Mouse (Mus musculus): ENCODE results near the gene Slfn8. TPM values are rescaled to one million over a fixed set of nuclear protein-coding genes. Genes with fewer than 3 reads are reported as not detected.
"Not testable (repeated sequence)": the region's sequence is repeated elsewhere in the genome, so short reads cannot be mapped to it uniquely, and the experiment has no call there.

Slfn8 gene
- polyA plus RNA-seq, 1 experiment from 2014 or later = 0.19 TPM

DNA sequence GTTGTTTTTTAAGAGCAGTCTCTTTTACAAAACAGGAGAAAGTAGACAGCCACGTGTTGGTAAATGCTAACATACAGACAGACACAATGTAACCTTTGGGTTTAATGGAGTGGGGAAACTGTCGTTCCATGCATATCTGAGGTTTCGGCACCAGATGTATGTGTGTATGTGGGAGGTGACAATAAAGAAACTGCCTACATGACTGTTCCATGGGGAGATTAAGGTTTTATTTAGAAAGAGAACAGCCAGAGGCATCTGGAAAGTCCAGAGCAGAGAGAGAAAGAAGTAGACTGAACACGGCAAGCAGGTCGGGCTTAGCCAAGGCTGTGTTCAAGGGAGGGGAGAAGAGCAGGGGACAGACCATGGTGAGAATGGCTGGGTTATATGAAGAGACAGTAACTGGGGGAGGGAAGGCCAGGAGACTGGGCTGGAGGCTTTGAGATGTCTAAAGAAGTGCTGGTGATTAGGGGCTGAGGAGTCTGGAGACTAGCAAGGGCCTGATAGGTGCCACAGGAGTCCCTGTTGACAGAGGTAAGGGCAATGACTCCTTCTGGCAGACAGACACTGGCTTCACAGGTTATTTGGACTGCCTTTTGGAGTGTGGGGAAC is 39.9 kb upstream of the Slfn8 start:
- no peak overlapping the region for H3K4me2 ChIP-seq (ENCODE audit: low read depth)
- H3K27ac ChIP-seq (ENCODE audit: low read depth, low read length) = no peak overlapping the region
- 81% methylated on average over 5 of the region's 5 CpGs for WGBS
- H3K36me3 ChIP-seq (ENCODE audit: control insufficient read depth, insufficient read depth, low read length) = no peaks in the 10 kb centered on the region
- no peaks in the 10 kb centered on the region for H3K4me1 ChIP-seq (ENCODE audit: control insufficient read depth, insufficient read depth, low read length)
- H3K27me3 ChIP-seq (ENCODE audit: control insufficient read depth, insufficient read depth, low read length) = no peaks in the 10 kb centered on the region
- no peak overlapping the region for H3K4me3 ChIP-seq (ENCODE audit: low read depth, low read length)
- no peak overlapping the region for H3K9ac ChIP-seq (ENCODE audit: low read length)
- no peak for DNase-seq (ENCODE audit: low spot score)
- ATAC-seq (ENCODE audit: insufficient read depth, low FRiP score, low TSS enrichment) = no peak
- no peaks in the 10 kb centered on the region for H3K9me3 ChIP-seq (ENCODE audit: control insufficient read depth, low read length)

DNA sequence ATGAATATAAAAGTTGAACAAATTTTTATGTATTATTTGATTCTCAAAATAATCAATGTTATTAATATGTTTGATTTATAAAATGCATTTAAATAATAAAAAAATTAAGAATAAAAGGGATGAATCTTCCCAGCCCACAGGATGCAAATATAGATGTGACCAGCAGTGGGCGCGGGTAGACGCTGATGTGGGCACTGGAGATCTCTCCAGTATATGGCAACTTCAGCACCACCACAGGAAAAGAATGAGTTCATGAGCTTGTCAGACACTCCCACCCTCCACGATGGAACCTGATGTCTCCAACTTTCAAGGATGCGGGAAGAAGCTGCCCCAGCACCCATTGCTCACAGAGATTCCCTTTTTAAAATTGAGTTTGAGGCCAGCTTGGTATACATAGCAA is 37.3 kb upstream of the Slfn8 start:
- Histone ChIP-seq H3K27ac (ENCODE audit: low read depth, low read length) (no peak overlapping the region), H3K4me3 (ENCODE audit: low read depth, low read length) (no peak overlapping the region), H3K4me1 (ENCODE audit: control insufficient read depth, insufficient read depth, low read length) (no peaks in the 10 kb centered on the region), H3K36me3 (ENCODE audit: control insufficient read depth, insufficient read depth, low read length) (no peaks in the 10 kb centered on the region), H3K27me3 (ENCODE audit: control insufficient read depth, insufficient read depth, low read length) (no peaks in the 10 kb centered on the region), H3K9ac (ENCODE audit: low read length) (no peak overlapping the region), H3K4me2 (ENCODE audit: low read depth) (no peak overlapping the region), H3K9me3 (ENCODE audit: control insufficient read depth, low read length) (no peaks in the 10 kb centered on the region)
- ATAC-seq (ENCODE audit: insufficient read depth, low FRiP score, low TSS enrichment) (no peak), DNase-seq (ENCODE audit: low spot score) (peak; percentile 64)
- 8% methylated on average over 5 of the region's 5 CpGs for WGBS

DNA sequence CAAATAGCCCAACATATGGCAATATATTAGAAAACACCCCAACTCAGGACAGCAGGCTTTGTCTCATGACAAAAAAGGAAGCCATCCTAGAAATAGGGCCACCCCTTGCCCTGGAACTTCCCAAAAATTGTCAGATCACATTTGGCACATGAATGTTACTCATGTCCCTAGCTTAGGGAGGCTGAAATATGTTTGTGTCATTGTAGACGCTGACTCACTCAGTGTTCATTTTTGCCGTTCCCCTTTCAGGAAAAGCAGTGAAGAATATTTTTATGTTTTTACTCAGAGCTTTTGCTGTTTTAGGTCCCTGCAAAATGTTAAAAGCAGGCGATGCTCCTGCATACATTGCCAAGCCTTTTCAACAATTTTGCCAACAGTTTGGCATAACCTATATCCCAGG is 25.0 kb upstream of the Slfn8 start:
- no peak overlapping the region for H3K4me2 ChIP-seq (ENCODE audit: low read depth)
- 76% methylated on average over 3 of the region's 3 CpGs for WGBS
- no peaks in the 10 kb centered on the region for H3K36me3 ChIP-seq (ENCODE audit: control insufficient read depth, insufficient read depth, low read length)
- H3K4me1 ChIP-seq (ENCODE audit: control insufficient read depth, insufficient read depth, low read length) = no peaks in the 10 kb centered on the region
- no peak overlapping the region for H3K9ac ChIP-seq (ENCODE audit: low read length)
- no peaks in the 10 kb centered on the region for H3K9me3 ChIP-seq (ENCODE audit: control insufficient read depth, low read length)
- ATAC-seq (ENCODE audit: insufficient read depth, low FRiP score, low TSS enrichment) (no peak), DNase-seq (ENCODE audit: low spot score) (no peak)
- H3K4me3 ChIP-seq (ENCODE audit: low read depth, low read length) = no peak overlapping the region
- no peak overlapping the region for H3K27ac ChIP-seq (ENCODE audit: low read depth, low read length)
- H3K27me3 ChIP-seq (ENCODE audit: control insufficient read depth, insufficient read depth, low read length) = no peaks in the 10 kb centered on the region

DNA sequence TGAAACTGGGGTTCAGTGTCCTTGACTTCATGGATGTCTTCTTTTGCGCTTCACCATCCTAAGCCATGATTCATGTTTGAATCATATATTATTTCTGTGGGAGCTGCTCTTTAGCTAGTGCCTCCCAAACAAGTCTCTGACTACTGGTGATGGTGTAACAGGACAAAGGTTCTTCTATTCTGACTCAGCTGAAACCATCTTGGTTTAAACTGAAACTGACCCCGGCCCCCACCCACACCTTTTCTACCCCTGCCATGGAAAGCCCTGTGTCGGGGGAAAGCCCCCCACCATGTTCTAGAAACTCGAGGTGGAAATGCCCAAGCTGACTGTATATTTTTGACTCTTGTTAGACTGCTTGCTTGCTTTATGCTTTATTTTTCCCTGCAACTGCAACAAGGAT is 23.3 kb upstream of the Slfn8 start:
- 81% methylated on average over 4 of the region's 4 CpGs for WGBS
- Histone ChIP-seq H3K9ac (ENCODE audit: low read length) (no peak overlapping the region), H3K9me3 (ENCODE audit: control insufficient read depth, low read length) (no peaks in the 10 kb centered on the region), H3K36me3 (ENCODE audit: control insufficient read depth, insufficient read depth, low read length) (no peaks in the 10 kb centered on the region), H3K27ac (ENCODE audit: low read depth, low read length) (no peak overlapping the region), H3K4me1 (ENCODE audit: control insufficient read depth, insufficient read depth, low read length) (no peaks in the 10 kb centered on the region), H3K4me2 (ENCODE audit: low read depth) (no peak overlapping the region), H3K4me3 (ENCODE audit: low read depth, low read length) (no peak overlapping the region), H3K27me3 (ENCODE audit: control insufficient read depth, insufficient read depth, low read length) (0 out of 2 replicates have a peak, but pooled peaks cover 3% of the 10 kb centered on the region)
- no peak for ATAC-seq (ENCODE audit: insufficient read depth, low FRiP score, low TSS enrichment)
- no peak for DNase-seq (ENCODE audit: low spot score)

DNA sequence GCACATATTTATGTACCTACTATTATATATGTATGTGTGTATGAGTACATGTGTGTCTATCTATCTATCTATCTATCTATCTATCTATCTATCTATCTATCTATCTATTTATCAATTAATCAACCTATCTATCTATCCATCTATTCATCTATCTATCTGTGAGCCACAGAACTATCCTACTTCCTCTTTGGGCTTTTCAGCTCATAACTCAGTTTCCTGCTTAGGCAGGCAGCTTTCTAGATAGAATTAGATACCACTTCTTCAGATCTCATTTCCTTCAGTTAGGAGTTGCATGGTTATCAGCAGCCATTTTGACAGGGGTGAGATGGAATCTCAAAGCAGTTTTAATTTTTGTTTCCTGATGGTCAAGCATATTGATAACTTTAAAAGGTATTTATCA is 20.4 kb upstream of the Slfn8 start:
- Histone ChIP-seq H3K9me3 (ENCODE audit: control insufficient read depth, low read length) (no peaks in the 10 kb centered on the region), H3K4me3 (ENCODE audit: low read depth, low read length) (no peak overlapping the region), H3K27ac (ENCODE audit: low read depth, low read length) (no peak overlapping the region), H3K27me3 (ENCODE audit: control insufficient read depth, insufficient read depth, low read length) (0 out of 2 replicates have a peak, but pooled peaks cover 3% of the 10 kb centered on the region), H3K36me3 (ENCODE audit: control insufficient read depth, insufficient read depth, low read length) (no peaks in the 10 kb centered on the region), H3K4me1 (ENCODE audit: control insufficient read depth, insufficient read depth, low read length) (no peaks in the 10 kb centered on the region), H3K4me2 (ENCODE audit: low read depth) (no peak overlapping the region), H3K9ac (ENCODE audit: low read length) (no peak overlapping the region)
- ATAC-seq (ENCODE audit: insufficient read depth, low FRiP score, low TSS enrichment) = no peak
- no peak for DNase-seq (ENCODE audit: low spot score)

DNA sequence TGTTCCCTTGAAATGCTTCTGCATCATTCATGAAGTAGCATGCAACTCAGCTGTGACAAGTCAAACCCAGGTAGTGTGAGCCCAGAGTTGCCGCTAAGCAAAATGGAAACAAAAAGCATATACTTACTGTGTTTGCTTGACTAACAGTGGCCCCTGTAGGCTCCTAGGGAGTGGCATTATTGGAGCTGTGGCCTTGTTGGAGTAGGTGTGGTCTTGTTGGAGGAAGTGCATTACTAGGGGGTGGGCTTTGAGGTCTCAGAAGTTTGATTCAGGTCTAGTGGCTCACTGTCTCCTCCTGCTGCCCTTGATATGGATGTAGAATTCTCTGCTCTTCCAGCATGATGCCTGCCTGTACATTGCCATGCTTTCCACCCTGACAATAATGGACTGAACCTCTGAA is 19.7 kb upstream of the Slfn8 start:
- H3K27me3 ChIP-seq (ENCODE audit: control insufficient read depth, insufficient read depth, low read length) = 0 out of 2 replicates have a peak, but pooled peaks cover 3% of the 10 kb centered on the region
- H3K36me3 ChIP-seq (ENCODE audit: control insufficient read depth, insufficient read depth, low read length) = no peaks in the 10 kb centered on the region
- no peak overlapping the region for H3K27ac ChIP-seq (ENCODE audit: low read depth, low read length)
- H3K4me1 ChIP-seq (ENCODE audit: control insufficient read depth, insufficient read depth, low read length) = no peaks in the 10 kb centered on the region
- H3K9me3 ChIP-seq (ENCODE audit: control insufficient read depth, low read length) = no peaks in the 10 kb centered on the region
- WGBS = 26% methylated on average over 1 of the region's 1 CpGs
- no peak overlapping the region for H3K4me3 ChIP-seq (ENCODE audit: low read depth, low read length)
- H3K9ac ChIP-seq (ENCODE audit: low read length) = no peak overlapping the region
- ATAC-seq (ENCODE audit: insufficient read depth, low FRiP score, low TSS enrichment) (no peak), DNase-seq (ENCODE audit: low spot score) (no peak)
- H3K4me2 ChIP-seq (ENCODE audit: low read depth) = no peak overlapping the region

DNA sequence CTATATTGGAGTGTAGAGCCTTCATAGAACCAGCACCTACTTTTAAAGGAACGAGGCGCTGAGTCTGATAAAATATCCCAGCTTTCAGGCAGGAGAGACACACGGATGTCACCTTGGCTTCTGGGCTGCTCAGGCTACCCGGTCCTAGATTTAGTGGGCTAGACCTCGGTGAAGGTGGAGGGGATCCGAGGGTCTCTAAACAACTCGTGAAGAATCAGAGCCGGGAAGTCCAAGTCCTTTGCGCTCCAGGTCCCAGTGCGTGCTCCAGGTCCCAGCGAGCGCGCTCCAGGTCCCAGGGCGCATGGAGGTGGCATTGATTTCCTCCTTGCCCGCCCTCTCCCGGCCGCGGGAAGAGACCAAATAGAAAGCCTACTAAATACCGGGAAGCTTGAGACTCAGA is 19.2 kb upstream of the Slfn8 start:
- H3K4me2 ChIP-seq (ENCODE audit: low read depth) = no peak overlapping the region
- DNase-seq (ENCODE audit: low spot score) = no peak
- WGBS = 11% methylated on average over 19 of the region's 19 CpGs

DNA sequence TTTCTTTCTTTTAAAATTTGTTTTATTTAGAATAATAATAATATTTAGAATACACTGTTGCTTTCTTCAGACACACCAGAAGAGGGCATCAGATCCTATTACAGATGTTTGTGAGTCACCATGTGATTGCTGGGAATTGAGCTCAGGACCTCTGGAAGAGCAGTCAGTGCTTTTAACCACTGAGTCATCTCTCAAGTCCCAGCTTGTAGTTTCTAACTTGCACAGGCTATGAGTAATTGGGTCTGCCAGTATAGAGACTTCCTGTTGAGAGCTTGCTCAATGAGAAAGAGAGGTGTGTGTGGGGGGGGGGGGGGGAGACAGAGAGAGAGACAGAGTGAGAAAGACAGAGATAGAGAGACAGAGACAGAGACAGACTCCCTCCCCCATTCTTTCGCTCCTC is 18.5 kb upstream of the Slfn8 start:
- DNase-seq (ENCODE audit: low spot score) = no peak
- H3K4me2 ChIP-seq (ENCODE audit: low read depth) = no peak overlapping the region
- H3K27ac ChIP-seq (ENCODE audit: low read depth, low read length) = no peak overlapping the region
- 0 out of 2 replicates have a peak, but pooled peaks cover 3% of the 10 kb centered on the region for H3K27me3 ChIP-seq (ENCODE audit: control insufficient read depth, insufficient read depth, low read length)
- ATAC-seq (ENCODE audit: insufficient read depth, low FRiP score, low TSS enrichment) = no peak
- WGBS = 71% methylated on average over 1 of the region's 1 CpGs
- no peaks in the 10 kb centered on the region for H3K9me3 ChIP-seq (ENCODE audit: control insufficient read depth, low read length)
- no peak overlapping the region for H3K4me3 ChIP-seq (ENCODE audit: low read depth, low read length)
- H3K36me3 ChIP-seq (ENCODE audit: control insufficient read depth, insufficient read depth, low read length) = no peaks in the 10 kb centered on the region
- no peaks in the 10 kb centered on the region for H3K4me1 ChIP-seq (ENCODE audit: control insufficient read depth, insufficient read depth, low read length)
- H3K9ac ChIP-seq (ENCODE audit: low read length) = no peak overlapping the region

More for the DNA sequence above, 19.2 kb upstream of the Slfn8 start:
- ATAC-seq (ENCODE audit: insufficient read depth, low FRiP score, low TSS enrichment) = no peak
- H3K36me3 ChIP-seq (ENCODE audit: control insufficient read depth, insufficient read depth, low read length) = no peaks in the 10 kb centered on the region
- H3K4me1 ChIP-seq (ENCODE audit: control insufficient read depth, insufficient read depth, low read length) = no peaks in the 10 kb centered on the region
- no peak overlapping the region for H3K9ac ChIP-seq (ENCODE audit: low read length)
- H3K4me3 ChIP-seq (ENCODE audit: low read depth, low read length) = no peak overlapping the region
- H3K27me3 ChIP-seq (ENCODE audit: control insufficient read depth, insufficient read depth, low read length) = 0 out of 2 replicates have a peak, but pooled peaks cover 3% of the 10 kb centered on the region
- H3K27ac ChIP-seq (ENCODE audit: low read depth, low read length) = no peak overlapping the region
- no peaks in the 10 kb centered on the region for H3K9me3 ChIP-seq (ENCODE audit: control insufficient read depth, low read length)

DNA sequence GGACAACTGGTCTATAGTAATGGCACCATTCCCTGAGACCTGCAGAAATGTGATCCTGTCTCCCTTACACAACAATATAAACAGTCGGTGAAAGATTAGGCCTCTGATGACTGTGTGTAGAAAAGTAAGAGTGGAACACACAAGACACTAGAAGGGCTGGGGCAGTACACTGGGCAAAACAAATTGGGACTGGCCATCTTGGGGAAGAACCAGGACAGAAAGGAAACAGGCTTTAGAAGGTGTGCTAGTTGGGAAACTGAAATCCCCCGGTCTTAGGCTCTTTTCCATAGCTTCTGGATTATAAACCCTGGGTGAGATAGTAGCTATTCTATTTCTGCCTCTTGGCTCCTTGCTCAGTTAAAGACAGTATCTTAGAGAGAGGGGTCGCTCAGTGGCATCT is 18.1 kb upstream of the Slfn8 start:
- not testable (repeated sequence) for DNase-seq (ENCODE audit: low spot score); H3K27me3 ChIP-seq (ENCODE audit: control insufficient read depth, insufficient read depth, low read length); H3K27ac ChIP-seq (ENCODE audit: low read depth, low read length); H3K36me3 ChIP-seq (ENCODE audit: control insufficient read depth, insufficient read depth, low read length); H3K9ac ChIP-seq (ENCODE audit: low read length); H3K4me1 ChIP-seq (ENCODE audit: control insufficient read depth, insufficient read depth, low read length); H3K9me3 ChIP-seq (ENCODE audit: control insufficient read depth, low read length); H3K4me2 ChIP-seq (ENCODE audit: low read depth); ATAC-seq (ENCODE audit: insufficient read depth, low FRiP score, low TSS enrichment); H3K4me3 ChIP-seq (ENCODE audit: low read depth, low read length)
- WGBS = 88% methylated on average over 3 of the region's 3 CpGs

Data from neural tube, embryonic 11.5 days (tissue).